Mouse (Mus musculus): ENCODE results near the gene Sfta2.

DNA sequence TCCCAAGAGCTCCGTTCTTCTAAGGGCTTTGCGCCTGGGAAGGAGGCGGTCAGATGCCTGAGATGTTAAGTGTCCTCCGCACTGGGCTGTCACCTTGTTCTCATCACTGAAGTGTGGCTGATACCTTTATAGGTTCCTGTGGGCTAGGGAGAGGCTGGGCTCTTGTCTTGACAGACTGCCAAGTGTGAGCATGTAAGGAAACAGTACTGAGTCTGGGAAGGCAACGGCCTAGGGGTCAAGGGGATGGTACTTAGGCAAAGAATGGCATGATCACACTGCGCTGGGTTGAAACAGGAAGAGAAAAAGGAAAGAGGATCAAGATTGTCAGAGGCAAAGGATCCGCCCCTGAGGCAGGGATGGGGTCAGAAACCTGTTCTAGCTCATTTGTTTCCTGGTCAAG is 25.2 kb downstream of the Sfta2 start, which contains the start of gene Gm9573:
- TF ChIP-seq CTCF (IDR thresholded peaks at IDR 0.05) (no peak), EP300 (IDR thresholded peaks at IDR 0.05) (no peak)
